Mouse (Mus musculus): ENCODE measurements around the gene Nectin2. TPM values are rescaled to one million over a fixed set of nuclear protein-coding genes. Genes with fewer than 3 reads are reported as not detected.

Gene Nectin2
- polyA plus RNA-seq, 1 experiment from 2014 or later: 106 TPM

DNA sequence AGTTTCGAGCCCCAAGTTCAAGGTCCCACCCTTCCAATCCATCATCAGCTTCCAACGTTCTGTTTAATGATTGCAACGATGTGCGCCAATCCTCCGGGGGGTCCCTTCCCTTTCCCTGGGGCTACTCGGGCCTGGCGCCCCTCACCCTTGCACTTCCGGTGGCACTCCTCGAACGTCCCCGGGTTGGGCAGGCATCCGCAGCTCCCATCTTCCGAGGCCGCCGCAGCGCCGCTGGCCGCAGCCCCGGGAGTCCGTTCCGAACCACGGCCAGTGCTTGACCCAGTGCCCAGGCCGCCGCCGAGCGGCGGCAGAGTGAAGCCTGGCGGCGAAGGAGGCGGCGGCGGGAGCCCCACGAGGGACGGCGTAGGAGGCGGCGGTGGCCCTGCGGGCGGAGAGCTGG is 35.4 kb downstream of the Nectin2 start:
- under 1% methylated on average over 39 of the region's 39 CpGs for WGBS
- Histone ChIP-seq H3K36me3 (ENCODE audit: control insufficient read depth, insufficient read depth, low read length) (peaks cover 47% of the 10 kb centered on the region), H3K4me2 (replicated peaks; ENCODE audit: low read depth, low read length) (peak overlapping the region; percentile 89), H3K4me3 (ENCODE audit: low read depth, low read length) (peak overlapping the region; percentile 99), H3K4me1 (ENCODE audit: control insufficient read depth, insufficient read depth, low read length) (peaks cover 14% of the 10 kb centered on the region), H3K9me3 (ENCODE audit: control insufficient read depth, low read depth, low read length) (no peaks in the 10 kb centered on the region), H3K27ac (ENCODE audit: low read length) (peak overlapping the region; percentile 75), H3K27me3 (ENCODE audit: control insufficient read depth, insufficient read depth, low read length) (no peaks in the 10 kb centered on the region), H3K9ac (replicated peaks; ENCODE audit: low read depth, low read length) (peak overlapping the region; percentile 94)
- no peak for ATAC-seq (ENCODE audit: insufficient number of reproducible peaks, insufficient read depth, low FRiP score, low read depth)

DNA sequence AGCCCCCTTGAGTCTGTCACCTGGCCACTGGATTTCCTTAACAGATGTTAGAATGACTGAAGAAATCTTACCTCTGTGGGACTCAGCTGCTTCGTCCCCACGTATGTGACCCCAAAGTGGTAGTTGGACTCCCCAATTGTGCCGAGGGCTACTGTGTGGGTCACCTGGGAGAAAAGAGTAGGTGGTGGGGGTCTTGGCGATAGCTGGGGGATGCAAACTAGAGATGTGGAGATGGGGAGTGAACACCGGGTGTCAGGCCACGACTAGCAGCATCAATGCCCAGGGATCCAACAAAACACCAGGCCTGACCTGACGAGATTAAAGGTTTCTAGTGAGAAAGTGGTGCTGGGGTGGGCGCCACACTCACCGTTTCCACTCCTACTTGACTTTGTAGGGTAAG is 36.7 kb downstream of the Nectin2 start:
- Histone ChIP-seq H3K27ac (ENCODE audit: low read length) (no peak overlapping the region), H3K36me3 (ENCODE audit: control insufficient read depth, insufficient read depth, low read length) (peaks cover 50% of the 10 kb centered on the region), H3K4me1 (ENCODE audit: control insufficient read depth, insufficient read depth, low read length) (peaks cover 14% of the 10 kb centered on the region), H3K9me3 (ENCODE audit: control insufficient read depth, low read depth, low read length) (no peaks in the 10 kb centered on the region), H3K9ac (replicated peaks; ENCODE audit: low read depth, low read length) (no peak overlapping the region), H3K27me3 (ENCODE audit: control insufficient read depth, insufficient read depth, low read length) (no peaks in the 10 kb centered on the region), H3K4me2 (replicated peaks; ENCODE audit: low read depth, low read length) (no peak overlapping the region), H3K4me3 (ENCODE audit: low read depth, low read length) (no peak overlapping the region)
- WGBS: 88% methylated on average over 9 of the region's 9 CpGs
- ATAC-seq (ENCODE audit: insufficient number of reproducible peaks, insufficient read depth, low FRiP score, low read depth): no peak

DNA sequence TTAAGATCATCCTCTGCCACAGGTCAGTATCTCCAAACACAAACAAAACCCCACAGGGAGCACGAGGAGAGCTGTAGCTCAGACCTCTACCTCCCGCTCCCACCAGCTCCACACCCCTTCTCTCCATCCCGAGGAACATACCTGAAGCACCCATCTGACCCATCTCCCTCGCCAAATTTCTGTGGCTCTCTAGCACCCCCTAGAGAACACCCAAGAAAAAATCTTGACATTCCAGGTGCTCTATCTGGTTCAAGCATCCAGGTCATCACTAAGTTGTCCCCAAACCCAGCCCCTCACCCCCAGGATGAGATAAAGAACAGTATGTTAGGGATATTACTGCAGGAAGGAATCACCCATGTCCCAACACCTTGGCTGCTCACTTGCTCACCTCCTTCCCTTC is 37.1 kb downstream of the Nectin2 start:
- no peak overlapping the region for H3K4me2 ChIP-seq (replicated peaks; ENCODE audit: low read depth, low read length)
- WGBS: 41% methylated on average over 4 of the region's 4 CpGs
- no peak overlapping the region for H3K27ac ChIP-seq (ENCODE audit: low read length)
- no peak overlapping the region for H3K9ac ChIP-seq (replicated peaks; ENCODE audit: low read depth, low read length)
- peaks cover 14% of the 10 kb centered on the region for H3K4me1 ChIP-seq (ENCODE audit: control insufficient read depth, insufficient read depth, low read length)
- H3K9me3 ChIP-seq (ENCODE audit: control insufficient read depth, low read depth, low read length): no peaks in the 10 kb centered on the region
- H3K27me3 ChIP-seq (ENCODE audit: control insufficient read depth, insufficient read depth, low read length): no peaks in the 10 kb centered on the region
- H3K4me3 ChIP-seq (ENCODE audit: low read depth, low read length): no peak overlapping the region
- ATAC-seq (ENCODE audit: insufficient number of reproducible peaks, insufficient read depth, low FRiP score, low read depth): no peak
- H3K36me3 ChIP-seq (ENCODE audit: control insufficient read depth, insufficient read depth, low read length): peaks cover 48% of the 10 kb centered on the region

DNA sequence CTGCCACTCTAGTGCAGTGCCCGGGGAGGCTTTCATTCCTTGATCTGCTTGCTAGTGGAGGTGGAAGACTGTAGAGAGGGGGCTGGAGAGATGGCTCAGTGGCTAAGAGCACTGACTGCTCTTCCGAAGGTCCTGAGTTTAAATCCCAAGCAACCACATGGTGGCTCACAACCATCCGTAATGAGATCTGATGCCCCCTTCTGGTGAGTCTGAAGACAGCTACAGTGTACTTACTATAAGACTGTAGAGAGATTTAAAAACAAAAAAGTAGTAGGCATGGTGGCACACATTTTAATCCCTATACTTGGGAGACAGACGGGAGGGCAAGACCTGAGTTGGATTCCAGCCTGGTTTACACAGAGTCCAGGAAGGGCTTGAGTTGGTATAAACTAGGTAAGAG is 37.9 kb downstream of the Nectin2 start:
- no peaks in the 10 kb centered on the region for H3K27me3 ChIP-seq (ENCODE audit: control insufficient read depth, insufficient read depth, low read length)
- peaks cover 14% of the 10 kb centered on the region for H3K4me1 ChIP-seq (ENCODE audit: control insufficient read depth, insufficient read depth, low read length)
- no peak overlapping the region for H3K4me2 ChIP-seq (replicated peaks; ENCODE audit: low read depth, low read length)
- H3K36me3 ChIP-seq (ENCODE audit: control insufficient read depth, insufficient read depth, low read length): peaks cover 49% of the 10 kb centered on the region
- 72% methylated on average over 4 of the region's 4 CpGs for WGBS
- no peak overlapping the region for H3K9ac ChIP-seq (replicated peaks; ENCODE audit: low read depth, low read length)
- no peak for ATAC-seq (ENCODE audit: insufficient number of reproducible peaks, insufficient read depth, low FRiP score, low read depth)
- no peak overlapping the region for H3K27ac ChIP-seq (ENCODE audit: low read length)
- H3K9me3 ChIP-seq (ENCODE audit: control insufficient read depth, low read depth, low read length): no peaks in the 10 kb centered on the region
- no peak overlapping the region for H3K4me3 ChIP-seq (ENCODE audit: low read depth, low read length)

DNA sequence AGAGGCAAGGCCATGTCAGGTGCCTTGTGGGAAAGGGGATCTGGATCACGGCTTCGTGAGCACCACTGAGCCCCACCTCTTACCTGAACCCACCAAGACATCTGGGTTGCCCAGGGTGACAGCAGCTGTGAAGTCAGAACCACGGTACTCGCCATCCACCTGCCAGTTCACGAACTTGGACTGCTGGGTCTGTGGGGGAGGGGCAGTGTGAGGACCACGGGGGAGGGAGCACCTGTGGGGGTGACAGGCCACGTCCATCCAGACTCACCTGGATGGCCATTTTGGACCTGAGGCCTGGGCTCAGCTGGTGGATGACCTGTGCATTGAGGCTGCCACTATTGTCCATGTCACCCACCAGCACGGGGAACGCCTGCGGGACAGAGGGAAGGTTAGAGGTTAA is 39.6 kb downstream of the Nectin2 start:
- no peak overlapping the region for H3K9ac ChIP-seq (replicated peaks; ENCODE audit: low read depth, low read length)
- WGBS: 93% methylated on average over 10 of the region's 10 CpGs
- H3K4me1 ChIP-seq (ENCODE audit: control insufficient read depth, insufficient read depth, low read length): peaks cover 8% of the 10 kb centered on the region; the same call in 1 of the 2 replicates
- peaks cover 48% of the 10 kb centered on the region for H3K36me3 ChIP-seq (ENCODE audit: control insufficient read depth, insufficient read depth, low read length)
- H3K9me3 ChIP-seq (ENCODE audit: control insufficient read depth, low read depth, low read length): no peaks in the 10 kb centered on the region
- H3K4me3 ChIP-seq (ENCODE audit: low read depth, low read length): no peak overlapping the region
- no peak overlapping the region for H3K4me2 ChIP-seq (replicated peaks; ENCODE audit: low read depth, low read length)
- ATAC-seq (ENCODE audit: insufficient number of reproducible peaks, insufficient read depth, low FRiP score, low read depth): no peak
- no peaks in the 10 kb centered on the region for H3K27me3 ChIP-seq (ENCODE audit: control insufficient read depth, insufficient read depth, low read length)
- no peak overlapping the region for H3K27ac ChIP-seq (ENCODE audit: low read length)

DNA sequence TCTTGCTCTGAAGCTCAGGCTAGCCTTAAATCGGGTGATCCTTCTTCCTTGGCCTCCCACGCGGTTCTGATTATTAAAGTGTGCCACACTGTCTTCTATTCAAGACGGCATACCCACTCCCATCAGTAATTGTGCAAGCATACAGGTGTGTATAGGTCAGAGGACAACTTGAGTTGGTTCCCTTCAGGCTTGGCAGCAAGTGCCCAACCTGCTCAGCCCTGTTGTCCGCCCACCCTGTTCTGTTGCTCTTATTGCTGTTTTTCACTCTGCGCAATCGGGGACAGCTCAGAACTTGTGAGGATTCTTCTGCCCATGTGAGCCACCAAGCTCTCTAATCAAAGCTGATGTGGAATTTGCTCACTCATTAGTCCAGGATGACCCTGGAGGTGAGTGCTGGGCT is 45.0 kb downstream of the Nectin2 start:
- Histone ChIP-seq H3K36me3 (ENCODE audit: control insufficient read depth, insufficient read depth, low read length) (peaks cover 26% of the 10 kb centered on the region), H3K4me3 (ENCODE audit: low read depth, low read length) (no peak overlapping the region), H3K4me2 (replicated peaks; ENCODE audit: low read depth, low read length) (no peak overlapping the region), H3K9me3 (ENCODE audit: control insufficient read depth, low read depth, low read length) (no peaks in the 10 kb centered on the region), H3K4me1 (ENCODE audit: control insufficient read depth, insufficient read depth, low read length) (peaks cover 6% of the 10 kb centered on the region), H3K9ac (replicated peaks; ENCODE audit: low read depth, low read length) (no peak overlapping the region), H3K27ac (ENCODE audit: low read length) (no peak overlapping the region), H3K27me3 (ENCODE audit: control insufficient read depth, insufficient read depth, low read length) (no peaks in the 10 kb centered on the region)
- WGBS: 93% methylated on average over 7 of the region's 7 CpGs
- ATAC-seq (ENCODE audit: insufficient number of reproducible peaks, insufficient read depth, low FRiP score, low read depth): no peak

DNA sequence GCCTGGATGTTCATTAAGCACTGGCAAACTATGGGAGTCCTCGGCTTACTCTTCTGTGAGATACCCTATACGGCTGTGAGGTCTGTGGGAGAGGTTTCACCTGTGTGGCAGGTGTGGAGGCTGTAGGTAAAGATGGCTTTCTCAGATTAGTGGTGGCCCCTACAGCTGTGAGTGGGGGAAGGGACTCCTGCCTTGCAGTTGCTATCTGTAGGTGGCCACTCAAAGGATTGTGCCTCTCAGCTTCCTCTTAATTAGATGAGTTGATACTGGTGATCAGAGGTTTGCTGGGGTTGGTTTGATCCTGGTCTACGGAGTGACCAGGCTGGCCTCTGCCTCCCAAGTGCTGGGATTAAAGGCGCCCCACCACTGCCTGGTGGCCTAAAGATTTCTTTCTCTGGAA is 45.8 kb downstream of the Nectin2 start:
- H3K9me3 ChIP-seq (ENCODE audit: control insufficient read depth, low read depth, low read length): no peaks in the 10 kb centered on the region
- peaks cover 20% of the 10 kb centered on the region for H3K36me3 ChIP-seq (ENCODE audit: control insufficient read depth, insufficient read depth, low read length)
- WGBS: 88% methylated on average over 4 of the region's 4 CpGs

DNA sequence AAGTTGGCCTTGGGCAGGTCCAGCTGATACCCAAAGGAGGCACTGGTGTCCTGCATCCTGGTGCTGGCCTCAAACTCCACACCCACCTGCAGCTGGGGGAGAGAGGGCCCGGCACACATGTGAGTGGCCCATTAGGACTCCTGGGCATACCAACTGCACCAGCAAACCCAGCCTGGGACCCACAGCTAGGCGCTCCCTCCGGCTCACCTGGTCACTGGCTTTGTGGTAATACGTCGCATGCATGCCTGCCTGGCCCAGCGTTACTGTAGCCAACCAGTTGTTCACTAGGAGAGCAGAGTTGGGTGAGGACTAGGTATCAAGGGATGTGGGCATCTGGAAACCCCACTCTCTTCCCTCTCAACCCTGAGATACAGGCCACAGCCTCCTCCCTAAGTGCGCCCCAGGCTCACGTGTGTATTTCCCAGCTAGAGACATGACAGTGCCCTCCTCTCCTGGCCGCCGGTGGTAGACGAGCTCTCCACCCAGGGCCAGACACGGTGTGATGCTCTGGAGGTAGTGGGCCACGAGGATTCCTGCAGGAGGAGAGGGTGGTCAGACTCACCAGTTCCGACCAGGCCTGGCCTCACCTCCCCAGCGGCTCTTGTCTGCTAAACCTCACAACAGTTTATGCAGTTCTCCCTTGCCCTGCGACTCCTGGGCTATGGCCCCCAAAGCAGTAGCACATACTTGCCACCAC is 47.3 kb downstream of the Nectin2 start:
- H3K4me3 ChIP-seq (ENCODE audit: low read depth, low read length): no peak overlapping the region
- no peak overlapping the region for H3K27ac ChIP-seq (ENCODE audit: low read length)
- no peak overlapping the region for H3K9ac ChIP-seq (replicated peaks; ENCODE audit: low read depth, low read length)
- peaks cover 14% of the 10 kb centered on the region for H3K36me3 ChIP-seq (ENCODE audit: control insufficient read depth, insufficient read depth, low read length)
- WGBS: 93% methylated on average over 16 of the region's 16 CpGs
- no peak for ATAC-seq (ENCODE audit: insufficient number of reproducible peaks, insufficient read depth, low FRiP score, low read depth)
- H3K4me1 ChIP-seq (ENCODE audit: control insufficient read depth, insufficient read depth, low read length): peaks cover 19% of the 10 kb centered on the region
- no peaks in the 10 kb centered on the region for H3K27me3 ChIP-seq (ENCODE audit: control insufficient read depth, insufficient read depth, low read length)
- no peaks in the 10 kb centered on the region for H3K9me3 ChIP-seq (ENCODE audit: control insufficient read depth, low read depth, low read length)
- no peak overlapping the region for H3K4me2 ChIP-seq (replicated peaks; ENCODE audit: low read depth, low read length)

More for the DNA sequence above, 45.8 kb downstream of the Nectin2 start:
- no peak for ATAC-seq (ENCODE audit: insufficient number of reproducible peaks, insufficient read depth, low FRiP score, low read depth)
- H3K4me1 ChIP-seq (ENCODE audit: control insufficient read depth, insufficient read depth, low read length): peaks cover 7% of the 10 kb centered on the region
- H3K27me3 ChIP-seq (ENCODE audit: control insufficient read depth, insufficient read depth, low read length): no peaks in the 10 kb centered on the region
- H3K27ac ChIP-seq (ENCODE audit: low read length): no peak overlapping the region
- no peak overlapping the region for H3K9ac ChIP-seq (replicated peaks; ENCODE audit: low read depth, low read length)
- no peak overlapping the region for H3K4me3 ChIP-seq (ENCODE audit: low read depth, low read length)
- no peak overlapping the region for H3K4me2 ChIP-seq (replicated peaks; ENCODE audit: low read depth, low read length)

Data from stomach, embryonic 14.5 days (tissue).